Mouse (Mus musculus) Patski (cell line): ENCODE results near the gene Gpam. TPM values are rescaled to one million over a fixed set of nuclear protein-coding genes. Genes with fewer than 3 reads are reported as not detected.

ENCODE experiments used
- ATAC-seq: fragments of 100-300 bp; one replicate; pipeline ENCODE4 v1.8.0; 2021
- CTCF ChIA-PET: fragments of 350-600 bp; sonication (Branson Sonifier 250); formaldehyde crosslinking; loops from one replicate; lab custom pipeline; 2022; ENCODE audit warnings: inconsistent platforms; lab: Charles Lee
- POLR2A ChIA-PET: fragments of 350-600 bp; sonication (Branson Sonifier 250); formaldehyde crosslinking; loops from one replicate; lab custom pipeline; 2022; ENCODE audit warnings: antibody characterized with exemption, inconsistent platforms; lab: Charles Lee
- DNase-seq: peaks from one replicate; pipeline ENCODE4 v3.0.0-alpha.2; 2011; ENCODE audit warnings: low read depth, low spot score
- H3K27me3 ChIP-seq: fragments of 371-371 bp; one replicate; pipeline ENCODE4 v1.5.1; 2021
- CTCF ChIP-seq: fragments of 100-300 bp; IDR thresholded peaks from one replicate; pipeline ENCODE4 v1.5.1; 2021
- in situ Hi-C: fragments of 300-500 bp; cut with MboI; formaldehyde crosslinking; loops from 3 replicates; pipeline ENCODE4 v1.11.1; 2018; ENCODE audit warnings: low pct_unique_long_range_greater_than_20kb, mixed read lengths
- polyA plus RNA-seq: library from polyadenylated mRNA; unstranded; gene quantifications from one replicate; pipeline ENCODE4 v1.2.3, GENCODE M21; 2021

Gene Gpam
- polyA plus RNA-seq, 1 experiment from 2014 or later = 13.3 TPM

- TF ChIP-seq CTCF = no peak
- no peak for ATAC-seq
- peaks cover 28% of the 10 kb centered on the region for H3K27me3 ChIP-seq
- in situ Hi-C loops = no loop called here
- DNase-seq = no peak
- ChIA-PET CTCF (no interaction called here), POLR2A (no interaction called here)
These were observed 4.6 kb downstream of the Gpam start for GRCm38 (mm10) chr19:55122351-55122980.

- in situ Hi-C loops = no loop called here
- no peak for ATAC-seq
- peaks cover 29% of the 10 kb centered on the region for H3K27me3 ChIP-seq
- POLR2A ChIA-PET = no interaction called here
- no peak for DNase-seq
- CTCF ChIA-PET = interaction anchor here (1.0 kb wide), 1 partner anchor 16 kb away, joined by 3 read pairs; no protein-coding TSS in a partner anchor
- no peak for TF ChIP-seq CTCF
These were observed 5.2 kb downstream of the Gpam start for GRCm38 (mm10) chr19:55121836-55122235.

GRCm38 (mm10) chr19:55120518-55121244 lies 6.4 kb downstream of the Gpam start:
- ChIA-PET POLR2A (interaction anchor here (0.8 kb wide), 1 partner anchor 59 kb away, joined by 6 read pairs; no protein-coding TSS in a partner anchor), CTCF (interaction anchor here (1.0 kb wide), 1 partner anchor 14 kb away, joined by 3 read pairs; no protein-coding TSS in a partner anchor)
- no peak for DNase-seq
- TF ChIP-seq CTCF = no peak
- H3K27me3 ChIP-seq = peaks cover 22% of the 10 kb centered on the region
- in situ Hi-C loops = no loop called here
- no peak for ATAC-seq

- peaks cover 22% of the 10 kb centered on the region for H3K27me3 ChIP-seq
- DNase-seq = no peak
- ChIA-PET CTCF (interaction anchor here (0.8 kb wide), 1 partner anchor 267 kb away, joined by 4 read pairs; no protein-coding TSS in a partner anchor), POLR2A (interaction anchor here (0.6 kb wide), 1 partner anchor 260 kb away, joined by 5 read pairs; no protein-coding TSS in a partner anchor)
- TF ChIP-seq CTCF = no peak
- in situ Hi-C loops = no loop called here
- ATAC-seq = no peak
These were observed 7.5 kb downstream of the Gpam start for GRCm38 (mm10) chr19:55119541-55119940.

- in situ Hi-C loops = no loop called here
- POLR2A ChIA-PET = no interaction called here
These were observed 9.0 kb downstream of the Gpam start for GRCm38 (mm10) chr19:55117991-55118390.

GRCm38 (mm10) chr19:55117059-55117815 lies 9.8 kb downstream of the Gpam start:
- in situ Hi-C loops = no loop called here
- CTCF ChIA-PET = interaction anchor here (0.8 to 1.0 kb wide), 2 partner anchors 9 kb away, joined by 3 read pairs; no protein-coding TSS in a partner anchor
- no peak for ATAC-seq

More at GRCm38 (mm10) chr19:55117991-55118390, 9.0 kb downstream of the Gpam start:
- ATAC-seq (no peak), DNase-seq (no peak)
- CTCF ChIA-PET = no interaction called here
- TF ChIP-seq CTCF = no peak
- H3K27me3 ChIP-seq = peaks cover 13% of the 10 kb centered on the region

GRCm38 (mm10) chr19:55115532-55115931 lies 11.5 kb downstream of the Gpam start:
- no peak for DNase-seq
- ATAC-seq = no peak
- ChIA-PET CTCF (no interaction called here), POLR2A (no interaction called here)
- in situ Hi-C loops = no loop called here
- TF ChIP-seq CTCF = no peak
- H3K27me3 ChIP-seq = peaks cover 15% of the 10 kb centered on the region

More at GRCm38 (mm10) chr19:55117059-55117815, 9.8 kb downstream of the Gpam start:
- H3K27me3 ChIP-seq = peaks cover 13% of the 10 kb centered on the region
- TF ChIP-seq CTCF = no peak
- no peak for DNase-seq
- POLR2A ChIA-PET = no interaction called here

GRCm38 (mm10) chr19:55114825-55115395 lies 12.1 kb downstream of the Gpam start:
- ATAC-seq (no peak), DNase-seq (no peak)
- TF ChIP-seq CTCF = no peak
- ChIA-PET CTCF (no interaction called here), POLR2A (interaction anchor here (0.6 kb wide), 1 partner anchor 48 kb away, joined by 4 read pairs; no protein-coding TSS in a partner anchor)
- in situ Hi-C loops = no loop called here
- peaks cover 13% of the 10 kb centered on the region for H3K27me3 ChIP-seq

- in situ Hi-C loops = no loop called here
- CTCF ChIA-PET = interaction anchor here (1.0 kb wide), 1 partner anchor 9 kb away, joined by 3 read pairs; no protein-coding TSS in a partner anchor
- ATAC-seq (no peak), DNase-seq (no peak)
- H3K27me3 ChIP-seq = peaks cover 15% of the 10 kb centered on the region
- no peak for TF ChIP-seq CTCF
- POLR2A ChIA-PET = no interaction called here
These were observed 19.1 kb downstream of the Gpam start for GRCm38 (mm10) chr19:55107896-55108295.

GRCm38 (mm10) chr19:55105969-55106368 lies 21.1 kb downstream of the Gpam start:
- ATAC-seq (no peak), DNase-seq (no peak)
- in situ Hi-C loops = no loop called here
- H3K27me3 ChIP-seq = peaks cover 14% of the 10 kb centered on the region
- POLR2A ChIA-PET = interaction anchor here (0.6 kb wide), 2 partner anchors 24 to 1258 kb away, joined by 3 read pairs; no protein-coding TSS in a partner anchor
- no peak for TF ChIP-seq CTCF
- CTCF ChIA-PET = interaction anchor here (1.0 to 1.5 kb wide), 2 partner anchors 15 to 100 kb away, joined by 3 to 4 read pairs; no protein-coding TSS in a partner anchor
